Mouse (Mus musculus): ENCODE results near the gene Trmt2b.

DNA sequence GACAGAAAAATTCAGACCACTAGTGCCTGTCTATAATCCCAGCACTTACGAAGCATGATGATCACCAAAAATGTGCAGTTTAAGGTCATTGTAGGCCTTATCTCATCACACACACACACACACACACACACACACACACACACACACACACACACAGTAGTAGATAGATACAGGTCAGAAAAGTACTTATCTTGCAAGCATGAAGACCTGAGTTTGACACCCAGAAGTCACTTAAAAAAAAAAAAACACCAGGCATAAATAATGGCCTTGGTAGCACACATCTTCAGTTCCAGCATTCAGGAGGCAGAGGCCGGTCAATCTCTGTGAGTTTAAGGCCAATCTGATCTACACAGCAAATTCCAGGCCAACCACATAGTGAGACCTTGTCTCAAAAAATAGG is 10.5 kb upstream of the Trmt2b start:
- TF ChIP-seq USF2 (conservative IDR thresholded peaks at IDR 0.05; ENCODE audit: low read depth, low read length) (no peak), HCFC1 (IDR thresholded peaks at IDR 0.05; ENCODE audit: low read depth, low read length) (no peak), USF1 (IDR thresholded peaks at IDR 0.05; ENCODE audit: low read depth, low read length) (no peak), MAFK (IDR thresholded peaks at IDR 0.05; ENCODE audit: insufficient replicate concordance, low read length) (no peak), MEF2A (IDR thresholded peaks at IDR 0.05; ENCODE audit: borderline replicate concordance, low read depth, low read length) (no peak)

Measured in CH12.LX (cell line).